Mouse (Mus musculus) heart, adult 2 months (tissue): ENCODE measurements around the gene Grk2. TPM values are rescaled to one million over a fixed set of nuclear protein-coding genes. Genes with fewer than 3 reads are reported as not detected.

ENCODE experiments used
- DNase-seq, 2 experiments: peaks; one replicate each; pipeline ENCODE4 v3.0.0; 2021
- H3K27ac ChIP-seq: fragments of 200-600 bp; 2 replicates; pipeline ENCODE4 v1.8.1; 2022
- H3K27me3 ChIP-seq: fragments of 200-500 bp; 2 replicates; pipeline ENCODE4 v1.6.1; 2012; ENCODE audit warnings: mild to moderate bottlenecking, low read length, inconsistent platforms, mixed read lengths; ENCODE audit not compliant: control insufficient read depth, insufficient read depth
- H3K36me3 ChIP-seq: fragments of 200-500 bp; 2 replicates; pipeline ENCODE4 v1.6.1; 2012; ENCODE audit warnings: low read length, inconsistent platforms; ENCODE audit not compliant: control insufficient read depth, insufficient read depth
- H3K4me1 ChIP-seq: fragments of 200-500 bp; 2 replicates; pipeline ENCODE4 v1.6.1; 2011; ENCODE audit warnings: low read length; ENCODE audit not compliant: control insufficient read depth, insufficient read depth
- H3K4me3 ChIP-seq: fragments of 200-600 bp; 2 replicates; pipeline ENCODE4 v1.8.1; 2022
- H3K79me2 ChIP-seq: fragments of 200-500 bp; replicated peaks from 2 replicates; pipeline ENCODE4 v1.6.1; 2012; ENCODE audit warnings: mild to moderate bottlenecking, inconsistent platforms, low read length, moderate library complexity, mixed read lengths; ENCODE audit not compliant: control insufficient read depth, insufficient read depth
- H3K9ac ChIP-seq: fragments of 200-500 bp; 2 replicates; pipeline ENCODE4 v1.6.1; 2012; ENCODE audit warnings: low read depth, mild to moderate bottlenecking, control low read depth, inconsistent platforms, low read length, mixed read lengths
- CTCF ChIP-seq: fragments of 200-600 bp; IDR thresholded peaks from 2 replicates; pipeline ENCODE4 v1.8.1; 2022; ENCODE audit warnings: antibody characterized with exemption, mild to moderate bottlenecking, moderate library complexity
- EP300 ChIP-seq: fragments of 200-500 bp; IDR thresholded peaks from 2 replicates; pipeline ENCODE4 v1.6.1; 2011; ENCODE audit warnings: low read depth, low read length, control low read depth; ENCODE audit not compliant: insufficient read depth
- POLR2A ChIP-seq: fragments of 200-500 bp; IDR thresholded peaks from 2 replicates; pipeline ENCODE4 v1.6.1; 2011; ENCODE audit warnings: mild to moderate bottlenecking, low read depth, low read length, control low read depth; ENCODE audit not compliant: insufficient read depth
- WGBS: fragments of 180-500 bp; shearing (Covaris S2); methylation state at CpG from one replicate; pipeline ENCODE4 v1.1.7; 2018; 5-methylcytosine and 5-hydroxymethylcytosine counted together
- intact Hi-C: fragments of 180-260 bp; cut with DNase I; formaldehyde crosslinking; loops from one replicate; pipeline ENCODE4 v1.15.1; 2025
- polyA plus RNA-seq: library from polyadenylated mRNA; depleted of rRNA; stranded (reverse); fragments of >200 nt; gene quantifications from 2 replicates; pipeline ENCODE4 v1.2.3, GENCODE M21; 2012
- total RNA-seq, 2 experiments: library from RNA; stranded (reverse); gene quantifications; 2 replicates each; pipeline ENCODE4 v1.2.3; 2021

The Grk2 gene
- total and polyA plus RNA-seq, 3 experiments, result 53.6 to 59.0 (median 56.0) TPM

GRCm38 (mm10) chr19:4295391-4295790 is 10.6 kb downstream of the Grk2 start:
- peaks cover 40% of the 10 kb centered on the region for H3K4me1 ChIP-seq
- no peak overlapping the region for H3K4me3 ChIP-seq
- WGBS, result 73% methylated on average over 4 of the region's 4 CpGs
- peak; percentile 3 to 20 for DNase-seq
- peak overlapping the region; percentile 77 for H3K27ac ChIP-seq
- H3K79me2 ChIP-seq, result peaks cover 4% of the 10 kb centered on the region; the same call in 1 of the 2 replicates
- no peaks in the 10 kb centered on the region for H3K27me3 ChIP-seq
- TF ChIP-seq POLR2A (no peak), EP300 (no peak), CTCF (no peak)
- H3K9ac ChIP-seq, result no peak overlapping the region
- intact Hi-C loops, result no loop called here
- H3K36me3 ChIP-seq, result no peaks in the 10 kb centered on the region

- H3K27me3 ChIP-seq, result no peaks in the 10 kb centered on the region
- H3K79me2 ChIP-seq, result peaks cover 4% of the 10 kb centered on the region; the same call in 1 of the 2 replicates
- no peak for TF ChIP-seq CTCF
- TF ChIP-seq EP300, result 0 out of 2 replicates have a peak, but pooled peaks have one; percentile 13
- TF ChIP-seq POLR2A, result 0 out of 2 replicates have a peak, but pooled peaks have one; percentile 23
- no peaks in the 10 kb centered on the region for H3K36me3 ChIP-seq
- H3K4me3 ChIP-seq, result no peak overlapping the region
- intact Hi-C loops, result no loop called here
- 44% methylated on average over 14 of the region's 14 CpGs for WGBS
- no peak overlapping the region for H3K9ac ChIP-seq
- DNase-seq, result peak; percentile 78 to 89
- H3K4me1 ChIP-seq, result peaks cover 34% of the 10 kb centered on the region
- peak overlapping the region; percentile 77 for H3K27ac ChIP-seq
Measured at GRCm38 (mm10) chr19:4294381-4295097, 11.5 kb downstream of the Grk2 start.

GRCm38 (mm10) chr19:4291161-4291560 is 14.9 kb downstream of the Grk2 start:
- Histone ChIP-seq H3K27me3 (no peaks in the 10 kb centered on the region), H3K79me2 (no peaks in the 10 kb centered on the region; the same call in 1 of the 2 replicates), H3K4me1 (peaks cover 17% of the 10 kb centered on the region), H3K9ac (no peak overlapping the region), H3K4me3 (no peak overlapping the region), H3K36me3 (no peaks in the 10 kb centered on the region), H3K27ac (no peak overlapping the region)
- DNase-seq, result no peak
- TF ChIP-seq POLR2A (no peak), CTCF (no peak), EP300 (no peak)
- intact Hi-C loops, result no loop called here
- 85% methylated on average over 11 of the region's 11 CpGs for WGBS

- Histone ChIP-seq H3K4me1 (peaks cover 17% of the 10 kb centered on the region), H3K36me3 (no peaks in the 10 kb centered on the region), H3K27me3 (no peaks in the 10 kb centered on the region), H3K4me3 (no peak overlapping the region), H3K9ac (no peak overlapping the region), H3K27ac (no peak overlapping the region), H3K79me2 (no peaks in the 10 kb centered on the region; the same call in 1 of the 2 replicates)
- 88% methylated on average over 15 of the region's 15 CpGs for WGBS
- intact Hi-C loops, result no loop called here
- no peak for DNase-seq
- TF ChIP-seq EP300, result no peak
- TF ChIP-seq CTCF, result no peak
- no peak for TF ChIP-seq POLR2A
Measured at GRCm38 (mm10) chr19:4290749-4291148, 15.3 kb downstream of the Grk2 start.

- Histone ChIP-seq H3K4me3 (no peak overlapping the region), H3K9ac (no peak overlapping the region), H3K27ac (no peak overlapping the region), H3K27me3 (no peaks in the 10 kb centered on the region), H3K4me1 (peaks cover 2% of the 10 kb centered on the region; the same call in 1 of the 2 replicates), H3K36me3 (no peaks in the 10 kb centered on the region), H3K79me2 (no peaks in the 10 kb centered on the region)
- WGBS, result 45% methylated on average over 7 of the region's 7 CpGs
- no peak for DNase-seq
- no peak for TF ChIP-seq POLR2A
- no peak for TF ChIP-seq EP300
- TF ChIP-seq CTCF, result no peak
- intact Hi-C loops, result loop anchor here (1.0 to 2.0 kb wide), 2 partner anchors 23 to 27 kb away; partner anchors contain the start of gene Grk2
Measured at GRCm38 (mm10) chr19:4283653-4284052, 22.4 kb downstream of the Grk2 start.
